In genomic region chr12:87442177-87443114, GRCm38 (mm10) we compare ENCODE assay signal across 8 mouse cellular contexts. TPM values are rescaled to one million over a fixed set of nuclear protein-coding genes. Genes with fewer than 3 reads are reported as not detected.
DNase-seq lines count a peak whose midpoint lies in the region; ATAC-seq lines count a peak whose summit lies in the region.

No protein-coding gene starts in this region.

- peaks cover 14% of the 10 kb centered on the region for H3K4me1 ChIP-seq in heart, embryonic 16.5 days (ENCODE audit: control insufficient read depth, insufficient read depth, low read length)
- H3K4me1 ChIP-seq in forebrain, embryonic 10.5 days, result peaks cover 25% of the 10 kb centered on the region
- peaks cover 12% of the 10 kb centered on the region for H3K4me1 ChIP-seq in liver, embryonic 11.5 days (replicated peaks; ENCODE audit: control insufficient read depth, insufficient read depth, low read length)
- H3K4me1 ChIP-seq in stomach, embryonic 16.5 days (ENCODE audit: control insufficient read depth, insufficient read depth, low read length), result peaks cover 8% of the 10 kb centered on the region; the same call in 1 of the 2 replicates

- WGBS in heart, embryonic 16.5 days, result 16% methylated on average over 12 of the region's 12 CpGs
- WGBS in forebrain, embryonic 10.5 days, result 43% methylated on average over 12 of the region's 12 CpGs
- WGBS in liver, embryonic 11.5 days, result 18% methylated on average over 12 of the region's 12 CpGs
- WGBS in stomach, embryonic 16.5 days, result 15% methylated on average over 12 of the region's 12 CpGs

- H3K9ac ChIP-seq in heart, embryonic 16.5 days (ENCODE audit: low read length), result peak overlapping the region; percentile 84
- peak overlapping the region; percentile 92 for H3K9ac ChIP-seq in liver, embryonic 11.5 days (ENCODE audit: low read depth, low read length)
- H3K9ac ChIP-seq in stomach, embryonic 16.5 days (ENCODE audit: low read length), result peak overlapping the region; percentile 94

- no peaks in the 10 kb centered on the region for H3K9me3 ChIP-seq in heart, embryonic 16.5 days (replicated peaks; ENCODE audit: control insufficient read depth, low read length)
- no peaks in the 10 kb centered on the region for H3K9me3 ChIP-seq in forebrain, embryonic 10.5 days
- H3K9me3 ChIP-seq in liver, embryonic 11.5 days (ENCODE audit: control insufficient read depth, low read length), result no peaks in the 10 kb centered on the region
- no peaks in the 10 kb centered on the region for H3K9me3 ChIP-seq in stomach, embryonic 16.5 days (replicated peaks; ENCODE audit: control insufficient read depth, low read length)

- no peak for ATAC-seq in heart, embryonic 16.5 days (replicated peaks; ENCODE audit: extremely low read depth, insufficient read depth, low FRiP score)
- ATAC-seq in liver, embryonic 11.5 days (replicated peaks; ENCODE audit: low FRiP score), result no peak
- ATAC-seq in stomach, embryonic 16.5 days (ENCODE audit: insufficient read depth, low FRiP score), result no peak

- H3K4me3 ChIP-seq in heart, embryonic 16.5 days (ENCODE audit: low read length), result peak overlapping the region; percentile 77
- H3K4me3 ChIP-seq in forebrain, embryonic 10.5 days, result peak overlapping the region; percentile 86
- peak overlapping the region; percentile 91 for H3K4me3 ChIP-seq in liver, embryonic 11.5 days (ENCODE audit: low read depth, low read length)
- peak overlapping the region; percentile 98 for H3K4me3 ChIP-seq in stomach, embryonic 16.5 days (replicated peaks; ENCODE audit: low read length)

- H3K4me2 ChIP-seq in heart, embryonic 16.5 days (ENCODE audit: low read depth, low read length), result peak overlapping the region; percentile 95
- peak overlapping the region; percentile 81 for H3K4me2 ChIP-seq in liver, embryonic 11.5 days
- peak overlapping the region; percentile 50 for H3K4me2 ChIP-seq in stomach, embryonic 16.5 days (ENCODE audit: low read depth, low read length)

- peak overlapping the region; percentile 92 for H3K27ac ChIP-seq in heart, embryonic 16.5 days (ENCODE audit: low read length)
- H3K27ac ChIP-seq in forebrain, embryonic 10.5 days, result peak overlapping the region; percentile 95
- H3K27ac ChIP-seq in liver, embryonic 11.5 days (ENCODE audit: low read depth, low read length), result peak overlapping the region; percentile 67
- H3K27ac ChIP-seq in stomach, embryonic 16.5 days (ENCODE audit: low read length), result peak overlapping the region; percentile 52

- DNase-seq in heart, adult 18-20 months, result no peak
- DNase-seq in ES-CJ7 (ENCODE audit: low read depth, low spot score), result peak; percentile 67
- DNase-seq in forebrain, embryonic 10.5 days (ENCODE audit: extremely low spot score, low spot score), result no peak
- DNase-seq in liver, embryonic 11.5 days (ENCODE audit: low spot score), result peak; percentile 36
- no peak for DNase-seq in cerebellum, postnatal 36 days
- no peak for DNase-seq in layer of hippocampus, postnatal 25 days (ENCODE audit: extremely low spot score in 1 of 2, low spot score in 1 of 2)

- H3K36me3 ChIP-seq in heart, embryonic 16.5 days (ENCODE audit: control insufficient read depth, insufficient read depth), result peaks cover 39% of the 10 kb centered on the region
- peaks cover 67% of the 10 kb centered on the region for H3K36me3 ChIP-seq in forebrain, embryonic 10.5 days (replicated peaks)
- peaks cover 22% of the 10 kb centered on the region for H3K36me3 ChIP-seq in liver, embryonic 11.5 days (ENCODE audit: control insufficient read depth, insufficient read depth, low read length)
- H3K36me3 ChIP-seq in stomach, embryonic 16.5 days (ENCODE audit: control insufficient read depth, insufficient read depth, low read length), result peaks cover 15% of the 10 kb centered on the region

- H3K27me3 ChIP-seq in heart, embryonic 16.5 days (ENCODE audit: control insufficient read depth, insufficient read depth, low read length), result no peaks in the 10 kb centered on the region
- H3K27me3 ChIP-seq in forebrain, embryonic 10.5 days (ENCODE audit: poor library complexity, severe bottlenecking), result no peaks in the 10 kb centered on the region
- no peaks in the 10 kb centered on the region for H3K27me3 ChIP-seq in liver, embryonic 11.5 days (replicated peaks; ENCODE audit: control insufficient read depth, insufficient read depth, low read length)
- H3K27me3 ChIP-seq in stomach, embryonic 16.5 days (ENCODE audit: control insufficient read depth, insufficient read depth, low read length), result no peaks in the 10 kb centered on the region

RNA-seq across cellular contexts. Expression of gene Slirp, which starts 1.2 kb away (rescaled TPM):
- 217 and 223 TPM in 2 replicates for polyA plus RNA-seq in heart, embryonic 16.5 days (2015; fragmentation: Nextera tagmentation; extraction: Ambion mirVana)
- total RNA-seq in heart, adult 18-20 months (2021), result 100 to 1,000 TPM; 148 to 166 TPM
- polyA plus RNA-seq in forebrain, embryonic 10.5 days (2016; fragmentation: Nextera tagmentation; extraction: Ambion mirVana), result 319 and 328 TPM in 2 replicates
- polyA plus RNA-seq in liver, embryonic 11.5 days (2014; fragmentation: Nextera tagmentation; extraction: Ambion mirVana), result 314 and 321 TPM in 2 replicates
- polyA plus RNA-seq in stomach, embryonic 16.5 days (2015; fragmentation: Nextera tagmentation; extraction: Ambion mirVana), result 259 and 291 TPM in 2 replicates
- 100 to 1,000 TPM in 1 of 2 experiments, 10 to 100 TPM in 1; 98.9 to 101 TPM for total RNA-seq in layer of hippocampus, postnatal 25 days (2021)

RNA-seq across cellular contexts. Expression of gene Alkbh1, which starts 1.4 kb away (rescaled TPM):
- 33.9 and 37.5 TPM in 2 replicates for polyA plus RNA-seq in heart, embryonic 16.5 days (2015; fragmentation: Nextera tagmentation; extraction: Ambion mirVana)
- 10 to 100 TPM in 1 of 2 experiments, 1 to 10 TPM in 1; 9.8 to 10.6 TPM for total RNA-seq in heart, adult 18-20 months (2021)
- polyA plus RNA-seq in forebrain, embryonic 10.5 days (2016; fragmentation: Nextera tagmentation; extraction: Ambion mirVana), result 63.1 and 71.7 TPM in 2 replicates
- polyA plus RNA-seq in liver, embryonic 11.5 days (2014; fragmentation: Nextera tagmentation; extraction: Ambion mirVana), result 56.5 and 64.9 TPM in 2 replicates
- polyA plus RNA-seq in stomach, embryonic 16.5 days (2015; fragmentation: Nextera tagmentation; extraction: Ambion mirVana), result 50.3 and 51.6 TPM in 2 replicates
- 10 to 100 TPM; 17.3 to 20.9 TPM for total RNA-seq in layer of hippocampus, postnatal 25 days (2021)

RNA-seq across cellular contexts. Expression of gene Snw1, which starts 29.6 kb away (rescaled TPM):
- 76.5 and 88.9 TPM in 2 replicates for polyA plus RNA-seq in heart, embryonic 16.5 days (2015; fragmentation: Nextera tagmentation; extraction: Ambion mirVana)
- total RNA-seq in heart, adult 18-20 months (2021), result 10 to 100 TPM; 43.2 to 46.5 TPM
- polyA plus RNA-seq in forebrain, embryonic 10.5 days (2016; fragmentation: Nextera tagmentation; extraction: Ambion mirVana), result 167 and 169 TPM in 2 replicates
- 121 and 130 TPM in 2 replicates for polyA plus RNA-seq in liver, embryonic 11.5 days (2014; fragmentation: Nextera tagmentation; extraction: Ambion mirVana)
- polyA plus RNA-seq in stomach, embryonic 16.5 days (2015; fragmentation: Nextera tagmentation; extraction: Ambion mirVana), result 105 and 110 TPM in 2 replicates
- 10 to 100 TPM; 60.3 to 68.2 TPM for total RNA-seq in layer of hippocampus, postnatal 25 days (2021)

RNA-seq across cellular contexts. Expression of gene Gm5788, which starts 52.1 kb away (rescaled TPM):
- not detected in 2 replicates for polyA plus RNA-seq in heart, embryonic 16.5 days (2015; fragmentation: Nextera tagmentation; extraction: Ambion mirVana)
- total RNA-seq in heart, adult 18-20 months (2021), result not detected
- not detected in 2 replicates for polyA plus RNA-seq in forebrain, embryonic 10.5 days (2016; fragmentation: Nextera tagmentation; extraction: Ambion mirVana)
- not detected in 2 replicates for polyA plus RNA-seq in liver, embryonic 11.5 days (2014; fragmentation: Nextera tagmentation; extraction: Ambion mirVana)
- not detected in 2 replicates for polyA plus RNA-seq in stomach, embryonic 16.5 days (2015; fragmentation: Nextera tagmentation; extraction: Ambion mirVana)
- total RNA-seq in layer of hippocampus, postnatal 25 days (2021), result not detected

RNA-seq across cellular contexts. Expression of gene Sptlc2, which starts 54.3 kb away (rescaled TPM):
- 68.0 and 69.8 TPM in 2 replicates for polyA plus RNA-seq in heart, embryonic 16.5 days (2015; fragmentation: Nextera tagmentation; extraction: Ambion mirVana)
- total RNA-seq in heart, adult 18-20 months (2021), result 10 to 100 TPM; 21.1 to 24.1 TPM
- 51.4 and 56.1 TPM in 2 replicates for polyA plus RNA-seq in forebrain, embryonic 10.5 days (2016; fragmentation: Nextera tagmentation; extraction: Ambion mirVana)
- 56.9 and 63.2 TPM in 2 replicates for polyA plus RNA-seq in liver, embryonic 11.5 days (2014; fragmentation: Nextera tagmentation; extraction: Ambion mirVana)
- 98.7 and 101 TPM in 2 replicates for polyA plus RNA-seq in stomach, embryonic 16.5 days (2015; fragmentation: Nextera tagmentation; extraction: Ambion mirVana)
- 10 to 100 TPM; 30.8 to 41.6 TPM for total RNA-seq in layer of hippocampus, postnatal 25 days (2021)

Comparison
In these comparisons a context has a peak if more than half of its experiments do, and no peak if none do; other contexts are left out.
1. DNase-seq: peak in ES-CJ7 (single experiment) and liver, embryonic 11.5 days (single experiment); none in heart, adult 18-20 months (0 of 2), forebrain, embryonic 10.5 days (single experiment), cerebellum, postnatal 36 days (0 of 2) and layer of hippocampus, postnatal 25 days (0 of 2).
2. Peak in every context shown above with its lines, with median percentiles within 50 percentile points of each other: H3K27ac ChIP-seq, H3K4me2 ChIP-seq, H3K4me3 ChIP-seq and H3K9ac ChIP-seq.